Mouse (Mus musculus) adrenal gland, adult 2 months (tissue): Measurements from ENCODE around the gene C6. TPM values are rescaled to one million over a fixed set of nuclear protein-coding genes. Genes with fewer than 3 reads are reported as not detected.

ENCODE experiments used
- DNase-seq: peaks from one replicate; pipeline ENCODE4 v3.0.0; 2021
- long read RNA-seq: library from polyadenylated mRNA; stranded (forward); transcript quantifications from one replicate; pipeline ENCODE4 v2.0.0, GENCODE M21; 2021
- polyA plus RNA-seq: library from polyadenylated mRNA; depleted of rRNA; stranded (reverse); fragments of >200 nt; gene quantifications from 2 replicates; pipeline ENCODE4 v1.2.3, GENCODE M21; 2012; rRNA removed
- total RNA-seq, 2 experiments: library from RNA; stranded (reverse); gene quantifications; 2 replicates each; pipeline ENCODE4 v1.2.3; 2021

The C6 gene
- 10 to 100 TPM; 12.7 to 16.8 TPM for total RNA-seq
- 0.54 and 0.59 TPM in 2 replicates for polyA plus RNA-seq
- long read RNA-seq, partial matches to known transcripts, result 1 of 5 reads
- long read RNA-seq, other reads (novel, unspliced or antisense), result 2 of 5 reads

DNA sequence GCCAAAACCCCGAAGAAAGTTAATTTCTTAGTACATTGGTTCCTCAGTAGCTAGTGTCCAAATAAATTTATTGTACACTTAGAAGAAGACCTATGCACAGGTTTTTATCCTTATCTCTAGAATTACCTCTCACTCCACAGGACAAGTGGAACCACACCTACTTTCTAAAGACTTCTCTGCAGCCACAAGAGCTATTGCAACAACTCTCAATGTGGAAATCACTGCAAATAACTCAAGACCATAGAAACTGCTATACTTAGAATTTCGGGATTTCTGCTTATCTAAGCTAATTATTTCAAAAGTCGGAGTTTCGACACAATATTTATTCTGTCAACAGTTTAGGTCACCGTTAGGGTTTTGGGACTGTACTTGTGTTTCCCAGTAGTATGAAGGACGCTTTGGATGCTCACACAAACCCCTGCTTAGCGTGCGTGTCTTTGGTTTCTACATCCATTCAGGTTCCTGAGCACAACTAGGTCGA, at the start of gene C6:
TSS of gene C6 (plus strand) at position 346 of the 481 bp plus-strand sequence.
- no peak for DNase-seq

GRCm38 (mm10) chr15:4697604-4698003, 29.4 kb upstream of the C6 start:
- no peak for DNase-seq

DNA sequence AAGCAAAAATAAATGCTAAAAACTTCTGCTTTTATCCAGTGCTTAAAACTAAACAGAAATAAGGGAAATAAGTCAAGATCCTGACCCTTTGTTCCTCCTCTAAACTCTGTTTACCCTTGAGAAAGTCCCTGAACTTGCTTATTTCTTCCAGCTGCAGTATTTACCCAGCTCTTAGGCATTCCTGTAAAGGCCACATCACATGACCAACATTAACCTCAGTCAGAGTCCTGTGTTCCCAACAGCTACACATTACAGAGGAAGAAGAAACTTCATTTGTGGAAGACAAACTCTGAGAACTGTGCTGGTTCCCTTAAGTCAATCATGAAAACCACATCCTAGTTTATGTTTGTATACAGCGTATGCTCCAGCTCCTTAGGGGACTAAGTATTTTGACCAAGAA, 7.2 kb downstream of the C6 start:
- DNase-seq, result no peak

GRCm38 (mm10) chr15:4734996-4735609, 8.1 kb downstream of the C6 start:
- no peak for DNase-seq

DNA sequence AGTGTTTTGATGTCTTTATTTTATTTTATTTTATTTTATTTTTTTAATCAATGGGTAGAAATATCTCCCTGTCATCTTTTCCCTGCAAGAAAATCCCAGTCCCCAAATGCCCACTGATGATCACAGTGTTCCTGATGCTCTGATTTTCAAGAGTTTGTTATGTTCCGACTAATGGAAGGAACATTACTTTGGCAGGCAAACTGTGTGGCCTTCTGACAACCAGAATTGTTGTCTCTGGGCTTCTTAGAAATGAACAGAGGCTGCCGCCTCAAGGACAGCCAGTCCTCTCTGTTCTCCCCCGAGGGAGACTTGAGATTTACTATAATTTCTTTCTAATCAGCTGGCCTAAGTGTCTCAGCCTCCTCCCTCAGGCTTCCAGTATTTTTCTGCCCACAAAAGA, 20.7 kb downstream of the C6 start:
- no peak for DNase-seq

DNA sequence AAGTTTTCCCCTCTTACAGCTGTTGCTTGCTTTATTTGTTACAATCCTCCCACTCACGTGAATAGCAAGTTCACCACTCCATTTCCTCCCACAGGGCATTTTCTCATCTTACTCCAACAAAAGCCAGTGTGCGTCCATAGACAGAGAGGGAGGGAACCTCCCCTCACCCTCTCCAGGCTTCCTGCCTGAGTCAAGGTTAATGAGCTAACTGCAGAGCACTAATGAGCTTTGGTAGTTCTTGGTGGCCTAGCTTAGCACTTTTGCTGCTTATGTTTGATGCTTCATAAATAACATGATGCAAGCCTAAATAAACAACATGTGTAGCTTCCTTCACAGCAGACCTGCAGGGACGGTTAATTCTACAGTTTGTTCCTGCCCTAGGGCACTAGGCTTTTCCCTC, 63.4 kb downstream of the C6 start:
- no peak for DNase-seq

DNA sequence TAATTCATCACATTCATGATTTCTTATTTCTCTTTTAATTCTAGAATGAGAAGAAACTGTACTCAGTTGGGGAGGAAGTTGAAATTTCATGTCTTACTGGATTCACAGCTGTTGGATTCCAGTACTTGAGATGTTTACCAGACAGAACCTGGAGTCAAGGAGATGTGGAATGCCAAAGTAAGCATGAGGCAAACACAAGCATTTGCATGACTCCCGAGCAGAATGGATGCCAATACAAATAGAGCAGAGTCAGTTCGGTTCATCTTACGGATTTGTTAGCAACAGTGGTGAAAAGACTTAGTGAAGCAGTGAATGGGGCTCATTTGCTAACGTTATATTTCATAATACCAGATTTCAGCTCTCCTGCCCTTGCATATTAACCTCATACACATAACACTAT, 69.9 kb downstream of the C6 start:
- DNase-seq, result no peak

DNA sequence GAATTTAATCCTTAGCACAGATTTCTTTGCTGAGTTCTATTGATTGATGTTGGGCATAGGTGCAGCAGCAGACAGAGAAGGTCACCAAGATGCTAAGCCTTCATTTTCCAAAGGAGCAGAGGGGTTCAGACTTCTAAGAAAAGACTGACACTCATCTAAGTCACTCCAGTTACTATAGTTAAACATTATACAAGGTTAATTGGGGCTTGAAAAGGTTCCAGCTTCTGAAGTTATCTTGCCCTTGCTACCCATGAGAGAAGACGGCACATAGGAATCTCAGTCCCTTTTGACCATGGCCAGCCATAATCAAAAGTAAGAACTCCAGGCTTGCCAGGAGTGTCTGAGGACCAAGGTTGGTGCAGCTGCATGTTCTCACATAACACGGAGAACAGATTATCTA, 77.3 kb downstream of the C6 start:
- DNase-seq, result no peak

DNA sequence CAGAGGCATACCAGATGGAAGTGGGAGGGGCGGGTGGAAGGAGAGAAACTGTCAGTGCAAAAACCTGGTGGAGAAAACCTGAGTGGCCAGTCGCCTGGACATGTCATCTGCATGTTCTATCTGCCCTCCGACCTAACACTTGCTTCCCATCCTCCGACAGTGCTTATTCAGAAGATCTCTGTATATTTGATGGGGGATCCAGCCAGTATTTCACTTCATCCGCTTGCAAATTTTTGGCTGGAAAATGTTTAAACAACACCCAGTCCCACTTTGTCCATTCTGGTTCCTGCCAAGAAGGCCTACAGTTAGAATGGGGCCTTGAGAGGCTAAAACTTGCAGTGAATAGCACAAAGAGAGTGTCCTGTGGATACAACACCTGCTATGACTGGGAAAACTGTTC, 81.2 kb downstream of the C6 start:
- no peak for DNase-seq

- no peak for DNase-seq
Measured at GRCm38 (mm10) chr15:4814976-4815375, 88.0 kb downstream of the C6 start.

DNA sequence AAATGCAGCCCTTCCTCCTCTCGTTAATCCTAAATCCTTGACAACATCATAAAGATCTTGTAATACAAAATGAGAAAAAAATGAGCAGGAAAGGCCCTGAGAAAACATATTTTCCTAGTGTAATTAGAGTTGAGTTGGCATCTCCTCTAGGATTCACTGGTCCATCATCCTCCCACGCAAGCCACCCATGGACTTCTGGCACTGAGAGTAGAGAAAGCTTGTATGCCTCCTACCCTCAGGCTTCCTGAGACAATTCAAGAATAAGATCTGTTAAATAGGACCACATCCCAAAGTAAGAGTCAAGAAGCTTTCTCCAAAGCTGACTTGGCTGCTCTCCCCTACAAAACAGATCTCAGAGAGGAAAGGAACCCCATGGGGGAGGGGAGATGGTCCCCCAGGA, 88.7 kb downstream of the C6 start:
- no peak for DNase-seq

GRCm38 (mm10) chr15:4816752-4817493, 89.9 kb downstream of the C6 start:
- DNase-seq, result no peak

- no peak for DNase-seq
Measured at GRCm38 (mm10) chr15:4818437-4818836, 91.5 kb downstream of the C6 start.

GRCm38 (mm10) chr15:4821161-4821560, 94.2 kb downstream of the C6 start:
- no peak for DNase-seq

GRCm38 (mm10) chr15:4821824-4822223, 94.8 kb downstream of the C6 start:
- no peak for DNase-seq

- DNase-seq, result no peak
Measured at GRCm38 (mm10) chr15:4827736-4828135, 100.8 kb downstream of the C6 start.

DNA sequence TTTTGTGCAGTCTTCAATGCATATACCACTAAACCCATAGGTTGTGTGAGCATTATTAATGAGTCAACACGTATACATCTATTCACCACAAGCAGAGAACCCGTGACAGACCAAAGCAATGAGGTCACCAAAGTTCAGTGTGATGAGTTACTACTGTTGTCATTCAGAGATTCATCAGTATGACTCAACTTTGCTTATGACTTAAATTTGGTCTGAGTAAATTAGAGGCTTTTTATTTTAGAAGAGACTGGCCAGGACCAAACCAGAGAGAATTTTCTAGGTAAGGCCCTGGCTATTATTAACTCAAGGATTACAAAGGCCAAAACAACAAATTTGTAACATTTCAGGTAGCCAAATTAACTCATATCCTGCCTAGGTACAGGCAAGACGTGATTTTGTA, 109.4 kb downstream of the C6 start:
- DNase-seq, result no peak

DNA sequence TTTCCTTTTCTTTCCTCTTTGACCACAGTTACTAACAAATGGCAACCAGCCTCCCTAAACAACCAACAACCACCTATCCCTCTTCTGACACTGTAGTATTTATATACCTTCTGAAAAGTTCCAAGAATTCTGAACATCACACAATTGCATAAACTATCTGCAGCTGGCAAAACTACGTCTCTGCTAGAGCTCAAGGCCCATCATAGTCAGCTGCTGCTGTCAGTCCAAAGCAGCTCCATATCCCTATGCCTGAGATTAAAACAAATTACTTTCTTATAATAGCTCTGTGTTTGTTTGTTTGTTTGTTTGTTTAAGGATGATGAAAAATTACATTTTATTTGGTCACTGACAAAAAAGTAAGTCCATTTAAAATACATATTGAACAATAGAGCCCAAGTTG, 123.0 kb downstream of the C6 start:
- no peak for DNase-seq

Other genes with a start within 250 kb of the C6 start
- gene Mroh2b, start 171.6 kb downstream of the C6 start, total RNA-seq, result not detected
- gene Mroh2b, start 171.6 kb downstream of the C6 start, polyA plus RNA-seq, result not detected in 2 replicates